Mouse (Mus musculus) central nervous system, embryonic 11.5 days (tissue): ENCODE data around the gene Pax1. TPM values are rescaled to one million over a fixed set of nuclear protein-coding genes. Genes with fewer than 3 reads are reported as not detected.

Experiments used
- polyA plus RNA-seq: library from polyadenylated mRNA; depleted of rRNA; stranded (reverse); fragments of >200 nt; gene quantifications from 2 replicates; pipeline ENCODE4 v1.2.3, GENCODE M21; 2012; rRNA removed

Pax1 gene
- polyA plus RNA-seq = 0.72 and 18.8 TPM in 2 replicates

DNA sequence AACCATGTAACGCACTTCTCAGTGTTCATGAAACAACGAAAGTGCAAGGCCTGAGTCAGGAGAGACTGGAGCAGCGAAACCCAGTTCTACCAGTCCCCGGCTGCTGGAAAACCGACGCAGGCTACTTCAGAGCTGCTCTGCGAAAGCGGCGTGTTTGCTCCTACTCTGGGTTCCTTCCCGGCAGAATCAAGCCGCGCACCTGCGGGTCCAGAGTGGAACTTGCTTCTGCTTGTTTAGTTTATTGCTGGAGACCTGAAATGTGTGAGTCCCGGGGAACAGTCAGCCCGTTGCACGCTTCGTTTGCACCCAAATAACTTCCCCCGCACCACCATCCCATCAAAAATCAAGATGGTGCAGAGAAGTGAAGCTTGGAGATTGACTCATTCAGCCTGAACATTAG, at the start of gene Pax1:
Gene Pax1, plus strand, starts transcription at position 345 of the 400 bp plus-strand sequence.

Other genes starting within 250 kb of the Pax1 start
- 6.7 and 13.8 TPM in 2 replicates for gene Nkx2-2, start 167.7 kb upstream of the Pax1 start, polyA plus RNA-seq